Mouse (Mus musculus) CD4-positive helper T cell, adult 2 months (primary cell): ENCODE measurements at regions not wholly inside any gene's neighbourhood (a gene's known extent, or its start where the extent isn't known, plus 50 kb on each side); places are given as distances from the start of the nearest gene placed in this dataset.

ENCODE experiments used
- DNase-seq: peaks from one replicate; pipeline ENCODE4 v3.0.0-alpha.2; 2012; ENCODE audit warnings: low read depth, missing footprints, low spot score

DNA sequence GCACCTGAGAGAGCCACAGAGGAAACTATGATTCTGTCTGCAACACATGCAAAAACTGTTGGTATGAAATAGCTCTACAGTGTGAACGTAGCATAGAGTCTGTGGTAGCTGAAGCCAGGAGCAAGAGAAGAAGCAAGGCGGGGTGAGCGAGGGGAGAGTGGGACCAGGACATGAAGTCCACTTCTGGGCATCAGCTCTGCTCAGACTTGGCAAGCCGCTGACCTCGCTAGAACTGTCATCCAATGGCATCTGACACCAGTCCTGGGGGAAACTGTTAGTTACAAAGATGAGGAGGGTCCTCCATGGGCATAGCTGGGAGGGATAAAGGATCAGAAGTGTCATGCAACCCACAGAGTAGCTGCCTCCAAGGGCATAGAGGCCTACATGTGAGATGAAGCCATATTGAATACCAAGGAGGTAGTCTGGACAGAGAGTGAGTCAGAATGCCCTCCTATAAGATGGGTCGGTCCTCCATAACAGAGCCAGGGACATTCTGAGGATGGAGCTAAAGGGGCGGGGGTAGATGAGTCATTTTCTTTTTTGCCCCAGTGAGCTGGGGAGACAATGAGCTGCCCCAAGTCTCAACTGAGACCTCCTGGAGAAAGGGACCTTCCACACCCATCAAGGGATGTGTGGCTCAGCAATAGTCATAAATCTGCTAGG lies 102.0 kb downstream of the 1810010D01Rik start:
- no peak for DNase-seq

DNA sequence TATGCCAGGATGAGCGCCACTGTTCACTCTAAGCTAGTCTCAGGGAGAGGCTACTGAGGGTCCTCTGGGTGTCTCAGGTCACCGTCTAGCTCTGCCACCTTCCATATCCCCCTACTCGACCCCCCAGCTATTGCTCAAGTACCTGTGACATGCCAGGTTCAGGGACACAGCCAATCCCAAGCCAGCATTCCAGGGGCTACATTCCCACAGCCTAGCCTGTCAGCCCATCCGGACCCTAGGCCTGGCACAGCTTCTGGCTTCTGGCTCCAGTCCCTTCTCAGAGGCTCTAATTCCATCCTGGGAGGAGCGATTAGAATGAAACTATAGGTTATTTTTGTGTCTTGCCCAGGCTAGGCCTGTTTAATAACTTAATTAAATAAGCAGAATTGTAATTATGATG lies 105.2 kb downstream of the 1810010D01Rik start:
- no peak for DNase-seq

DNA sequence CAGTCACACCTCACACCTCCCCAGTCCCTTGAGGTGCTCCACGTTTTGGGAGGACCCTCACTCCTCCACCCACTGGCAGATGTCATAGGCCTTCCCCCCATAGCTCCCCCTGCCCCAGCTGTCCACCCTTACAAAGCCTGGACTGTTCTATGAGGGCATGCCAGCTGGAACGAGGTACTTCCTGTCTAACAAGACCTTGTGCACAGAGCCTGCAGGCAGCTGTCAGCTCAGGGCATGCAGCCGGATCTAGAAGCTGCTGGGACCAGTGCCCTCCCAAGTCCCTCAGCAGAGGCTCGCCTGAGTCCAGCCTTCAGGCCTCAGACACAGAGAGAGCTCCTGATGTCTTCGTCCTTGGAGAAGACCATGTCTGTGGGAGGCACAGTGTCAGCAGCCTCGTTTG lies 105.7 kb downstream of the 1810010D01Rik start:
- DNase-seq: no peak

DNA sequence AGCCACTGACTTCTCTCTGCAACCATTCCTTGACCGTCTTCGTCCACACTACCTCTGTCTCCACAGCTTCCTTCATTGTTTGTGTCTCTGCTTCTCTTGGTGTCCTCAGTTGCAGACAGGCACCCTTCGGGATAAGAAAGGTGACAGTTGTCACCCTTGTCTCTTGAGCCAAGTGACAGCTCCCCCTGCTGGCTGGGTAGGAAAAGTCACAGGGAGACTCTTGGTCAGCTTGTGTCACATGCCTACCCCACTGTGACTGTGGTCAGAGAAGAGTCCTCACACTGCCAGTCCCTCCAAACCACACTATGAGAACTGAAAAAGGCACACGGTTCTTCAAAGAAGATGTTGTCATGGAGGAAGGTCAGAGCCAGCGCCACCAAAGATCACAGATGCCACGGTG lies 109.6 kb downstream of the 1810010D01Rik start:
- DNase-seq: no peak

DNA sequence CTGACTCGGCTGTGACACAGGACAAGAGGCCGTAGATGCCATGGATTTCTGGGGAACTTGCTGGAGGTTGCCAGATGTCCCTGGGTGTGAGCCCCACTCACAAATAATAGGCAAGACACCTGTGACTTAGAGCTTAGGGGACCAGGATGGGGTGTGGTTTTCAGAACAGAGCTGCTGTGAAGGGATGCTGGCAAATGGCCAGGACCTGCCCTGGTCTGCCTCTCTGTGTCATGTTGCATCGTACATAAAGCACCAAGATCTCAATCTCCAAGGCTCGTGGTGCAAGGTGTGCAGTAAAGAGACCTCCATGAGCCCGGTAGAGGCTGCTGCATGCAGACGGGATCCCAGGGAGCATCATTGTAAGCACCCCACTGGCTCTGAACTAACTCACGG lies 113.8 kb downstream of the 1810010D01Rik start:
- no peak for DNase-seq

DNA sequence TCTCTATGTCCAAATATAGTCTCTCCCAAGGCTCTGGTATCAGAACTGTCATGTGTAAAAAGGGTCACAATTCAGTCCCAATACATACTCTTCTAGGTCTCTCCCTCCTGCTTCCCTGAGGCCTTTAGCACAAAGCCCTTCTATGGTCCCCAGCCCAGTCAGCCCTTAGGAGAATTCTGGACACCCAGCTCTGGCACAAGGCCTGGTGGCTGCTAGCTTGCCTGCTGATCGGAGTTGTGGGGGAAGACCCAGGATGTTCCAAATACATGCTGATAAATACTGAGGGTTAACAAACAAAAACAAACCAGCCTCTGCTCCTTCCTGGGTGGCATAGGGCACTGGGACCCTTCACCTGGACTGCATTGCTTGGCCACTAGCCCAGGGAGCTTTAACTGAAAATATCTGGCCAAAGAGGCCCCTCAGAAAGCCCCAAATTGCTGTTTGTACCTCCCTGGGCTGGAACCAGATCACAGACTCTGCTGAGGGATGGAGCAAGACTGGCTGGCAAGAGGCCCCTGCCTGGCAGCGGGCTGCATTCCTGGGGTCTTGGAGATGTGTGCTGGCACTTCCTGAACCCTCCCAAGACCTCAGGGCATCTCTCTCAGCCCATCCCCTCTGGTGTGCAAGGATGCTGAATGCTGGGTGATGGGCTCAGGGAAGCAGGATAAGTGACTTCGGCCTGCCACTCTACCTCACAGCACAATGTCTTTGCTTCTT lies 114.3 kb downstream of the 1810010D01Rik start:
- DNase-seq: no peak

DNA sequence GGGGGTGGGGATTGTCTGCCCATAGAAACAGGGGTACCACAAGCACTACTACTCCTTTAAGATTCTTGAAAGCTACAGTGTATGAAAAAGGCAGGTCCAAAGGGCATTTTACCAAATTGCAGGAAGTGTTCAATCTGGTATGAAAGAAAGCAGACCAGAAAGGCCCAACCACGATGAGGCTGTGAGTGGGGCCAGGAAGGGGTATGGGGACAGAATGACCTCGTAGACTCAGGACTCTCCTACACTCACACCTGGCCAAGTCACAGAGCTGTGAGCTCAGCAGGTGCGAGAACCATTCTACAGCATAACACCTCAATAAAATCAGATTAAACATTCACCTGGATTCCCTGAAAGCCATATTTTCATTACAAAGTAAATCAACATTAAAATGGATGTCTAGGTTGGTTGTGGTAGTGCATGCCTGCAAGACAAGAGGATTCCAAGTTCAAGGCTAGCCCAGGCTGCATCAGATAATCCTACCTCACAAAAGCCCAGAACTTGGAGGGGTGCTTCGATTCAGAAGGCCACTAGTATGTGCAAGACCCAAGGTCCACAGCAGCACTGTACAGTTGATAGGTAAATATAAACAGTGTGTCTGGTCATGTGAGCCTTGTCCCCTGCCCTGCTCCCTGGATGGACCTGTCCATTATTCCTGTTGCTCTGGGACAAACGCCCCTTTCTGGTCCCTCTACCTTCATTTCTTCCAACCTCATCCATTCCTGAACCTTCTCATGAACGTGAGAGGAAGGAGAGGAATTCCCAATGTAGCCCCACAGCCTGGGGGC lies 115.3 kb downstream of the 1810010D01Rik start:
- no peak for DNase-seq

DNA sequence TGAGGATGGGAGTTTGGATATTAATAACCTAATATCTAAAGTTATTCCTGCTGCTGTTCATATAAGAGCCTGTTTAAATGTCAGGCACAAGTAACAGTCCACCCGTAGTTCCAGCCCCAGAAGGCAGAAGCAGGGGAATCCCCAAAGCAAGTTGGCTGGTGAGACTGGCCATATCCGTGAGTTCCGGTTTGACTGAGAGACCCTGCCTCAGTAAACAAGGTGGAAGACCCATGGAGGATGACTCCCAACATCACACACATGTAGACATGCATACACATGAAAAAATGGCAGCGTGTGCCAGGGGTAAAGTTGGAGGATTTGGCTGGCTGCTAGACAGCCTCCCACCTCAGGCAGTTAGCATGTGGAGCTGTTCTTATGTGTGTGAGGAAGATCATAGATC lies 117.1 kb downstream of the 1810010D01Rik start:
- DNase-seq: no peak

DNA sequence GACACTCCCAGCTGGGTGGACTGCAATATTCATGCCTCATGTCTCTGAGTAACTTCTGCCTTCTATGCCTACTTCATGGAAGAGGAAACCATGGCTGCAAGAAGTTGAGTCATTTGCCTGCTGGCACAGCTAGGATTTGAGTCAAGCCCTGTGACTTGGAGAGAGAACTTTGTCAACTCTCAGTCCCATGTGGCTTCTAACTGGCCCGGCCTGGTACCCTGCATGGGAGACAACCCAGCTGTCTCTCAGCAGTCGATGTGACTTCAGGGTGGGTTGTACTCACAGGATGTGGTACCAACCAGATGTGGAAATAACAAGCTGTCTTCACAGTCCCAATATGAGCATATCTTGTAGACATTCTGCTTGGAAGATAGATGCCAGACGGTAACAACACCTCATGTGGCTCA lies 118.6 kb downstream of the 1810010D01Rik start:
- DNase-seq: no peak

DNA sequence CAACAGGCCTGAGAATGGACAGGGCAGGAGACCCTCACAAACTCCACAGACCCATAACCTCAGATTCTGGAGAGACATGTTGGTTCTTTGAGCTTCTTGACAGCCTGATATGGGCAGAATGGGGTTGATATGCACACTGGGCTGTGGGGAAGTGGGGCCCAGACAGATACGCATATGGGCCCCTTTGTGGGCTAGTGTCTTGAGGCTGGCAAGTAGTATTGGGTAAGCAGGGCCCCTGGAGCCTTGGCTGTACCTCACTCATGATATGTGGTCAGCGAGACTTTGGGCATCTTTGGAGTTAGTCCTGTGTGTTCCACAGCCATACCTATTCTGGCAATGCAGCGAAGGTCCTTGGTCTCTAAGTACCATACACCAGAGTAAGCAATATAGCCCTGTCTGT lies 119.3 kb downstream of the 1810010D01Rik start:
- DNase-seq: no peak

DNA sequence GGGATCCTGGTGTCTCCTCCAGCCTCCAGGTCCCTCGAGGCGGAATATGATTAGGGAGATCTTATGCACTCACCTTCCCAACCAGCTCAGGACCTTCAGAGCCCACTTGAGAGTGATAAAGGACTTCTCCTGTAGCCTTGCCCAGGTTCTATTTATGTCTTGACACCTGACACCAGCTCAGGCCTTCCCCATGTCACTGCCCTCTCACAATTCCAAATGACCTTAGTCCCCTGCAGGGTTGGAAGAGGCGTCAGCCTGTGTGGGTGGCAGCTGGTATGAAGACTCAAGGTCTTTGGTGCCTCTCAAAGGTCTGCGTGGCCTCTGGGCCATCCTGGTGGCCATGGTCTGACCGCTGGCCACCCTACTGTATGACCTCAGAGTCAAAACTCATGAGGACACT lies 120.1 kb downstream of the 1810010D01Rik start:
- DNase-seq: no peak

DNA sequence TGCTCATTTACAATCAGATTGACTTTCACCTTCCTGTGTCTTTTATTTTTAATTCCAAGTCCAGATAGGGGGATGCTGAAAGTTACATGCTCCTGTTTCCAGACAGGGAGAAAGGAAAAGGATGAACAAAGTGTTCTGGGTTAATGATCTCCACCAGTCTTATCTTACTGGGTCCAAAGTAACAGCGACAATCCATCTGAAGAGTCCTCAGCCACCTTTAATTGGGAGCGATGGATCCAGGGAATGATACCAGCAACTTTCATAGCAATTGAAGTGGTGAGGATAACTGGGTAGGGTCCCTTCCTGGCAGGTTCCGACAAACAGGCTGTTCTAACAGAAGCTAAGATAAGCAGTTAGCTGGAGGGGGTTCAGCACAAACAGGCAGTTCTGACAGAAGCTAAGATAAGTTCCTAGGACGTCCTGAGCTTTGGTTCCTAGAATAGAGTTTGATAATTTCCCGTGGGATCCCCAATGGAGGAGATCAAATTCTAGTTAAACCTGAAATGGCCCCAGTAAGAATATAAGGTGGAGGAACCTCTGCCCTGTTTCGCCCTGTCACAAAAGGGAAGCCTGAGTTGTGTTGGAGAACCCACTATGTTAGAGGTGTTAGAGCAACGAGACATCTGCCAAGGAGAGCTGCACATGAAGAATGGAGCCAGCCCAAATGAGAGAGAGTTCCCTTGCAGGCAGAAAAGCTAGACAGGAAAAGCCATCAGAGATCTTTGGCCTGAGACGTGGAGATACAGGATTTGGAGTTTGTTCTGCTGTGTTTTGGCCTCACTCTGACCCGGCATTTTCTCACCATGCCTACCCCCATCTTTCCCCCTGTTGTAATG lies 124.8 kb downstream of the 1810010D01Rik start:
- DNase-seq: no peak

DNA sequence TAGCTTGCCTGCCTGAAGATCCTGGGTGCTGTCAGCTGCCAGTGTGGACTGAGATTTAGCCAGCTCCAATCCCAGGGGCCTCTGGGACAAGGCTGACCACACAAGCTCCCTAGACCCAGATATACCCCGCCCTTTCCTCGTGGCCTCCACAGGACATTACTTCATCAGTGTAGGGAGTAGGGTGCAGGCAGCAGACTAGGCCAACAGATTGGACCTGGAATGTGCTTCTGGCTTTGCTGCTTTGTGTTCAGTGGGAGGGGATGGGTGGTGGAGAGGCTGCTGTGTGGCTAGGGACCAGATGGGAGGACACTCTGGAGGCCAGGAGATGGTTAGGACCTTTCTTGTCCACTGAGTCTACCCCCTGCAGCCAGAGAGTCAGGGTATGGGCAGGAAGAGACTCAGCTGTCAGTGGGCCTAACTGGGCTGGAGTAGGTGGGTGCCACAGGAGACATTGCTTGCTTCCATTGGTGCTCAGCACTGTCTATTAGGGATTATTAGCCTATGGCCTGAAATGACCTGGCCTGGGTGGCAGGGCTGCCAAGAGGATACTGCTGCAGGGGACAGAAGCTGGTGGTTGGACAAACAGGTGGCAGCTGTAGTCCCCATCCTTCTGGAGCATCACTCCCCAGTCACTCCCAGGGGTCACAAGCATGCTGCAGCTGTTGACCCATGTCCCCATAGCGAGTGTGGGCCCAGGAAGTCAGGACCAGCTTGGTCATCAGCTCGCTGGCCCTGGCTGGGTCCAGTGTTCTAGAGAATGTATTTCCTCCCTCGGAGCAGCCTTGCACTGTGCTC lies 132.5 kb upstream of the Ccnd1 start:
- no peak for DNase-seq

DNA sequence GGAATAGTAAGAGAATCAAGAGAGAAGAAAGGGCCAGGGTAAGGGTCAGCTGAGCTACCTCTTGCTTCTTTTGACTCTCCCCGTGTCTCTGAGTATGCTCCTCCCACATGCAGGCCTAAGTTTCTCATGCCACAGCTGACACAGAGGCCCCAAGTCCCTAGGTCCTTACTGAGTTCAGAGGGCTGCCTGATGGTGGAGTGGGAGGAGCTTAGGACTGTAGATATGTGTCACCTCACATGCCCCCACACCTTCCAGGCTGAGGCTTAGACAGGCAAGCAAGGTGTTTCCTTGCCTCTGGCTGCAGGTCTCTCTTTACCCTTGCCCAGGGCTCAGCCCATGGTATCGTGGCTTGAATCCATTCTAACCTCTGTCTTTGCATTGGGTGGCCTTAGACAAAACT lies 131.8 kb upstream of the Ccnd1 start:
- no peak for DNase-seq

DNA sequence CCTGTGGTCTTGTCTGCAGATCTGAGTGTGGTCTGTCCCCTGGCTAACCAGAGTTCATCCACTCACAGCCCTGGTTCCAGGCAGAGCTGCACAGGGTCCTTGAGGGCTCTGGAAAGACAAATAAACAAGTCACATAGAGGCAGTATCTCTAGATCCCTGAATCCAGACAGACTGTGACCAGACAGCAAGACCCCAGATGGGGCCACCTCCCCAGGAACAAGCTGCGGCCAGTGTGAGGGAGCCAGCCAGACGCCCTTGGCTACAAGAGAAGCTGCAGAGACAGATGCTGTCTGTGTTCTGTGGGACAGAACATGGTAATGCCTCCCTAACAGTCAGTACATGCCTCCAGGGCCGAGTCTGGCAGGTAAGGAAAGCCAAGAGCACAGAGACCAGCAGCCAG lies 127.6 kb upstream of the Ccnd1 start:
- DNase-seq: no peak

DNA sequence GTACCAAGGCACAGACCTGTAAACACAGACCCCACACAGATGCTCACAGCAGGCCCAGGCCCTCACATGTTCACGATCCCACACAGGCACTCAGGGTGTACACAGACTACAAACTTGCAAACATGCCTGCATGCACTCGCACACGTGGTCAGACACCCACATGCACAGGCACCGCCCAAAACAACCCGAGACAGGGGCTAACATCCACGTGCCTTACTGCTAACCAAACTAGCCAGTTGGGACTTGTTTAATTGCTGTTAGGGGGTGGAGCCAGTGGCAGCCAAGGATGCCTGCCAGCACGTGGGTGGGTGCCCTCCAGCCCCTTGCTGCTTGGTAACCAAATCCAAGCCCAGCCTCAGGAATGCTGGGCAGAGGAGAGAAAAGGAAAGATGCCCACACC lies 116.6 kb upstream of the Ccnd1 start:
- DNase-seq: no peak

DNA sequence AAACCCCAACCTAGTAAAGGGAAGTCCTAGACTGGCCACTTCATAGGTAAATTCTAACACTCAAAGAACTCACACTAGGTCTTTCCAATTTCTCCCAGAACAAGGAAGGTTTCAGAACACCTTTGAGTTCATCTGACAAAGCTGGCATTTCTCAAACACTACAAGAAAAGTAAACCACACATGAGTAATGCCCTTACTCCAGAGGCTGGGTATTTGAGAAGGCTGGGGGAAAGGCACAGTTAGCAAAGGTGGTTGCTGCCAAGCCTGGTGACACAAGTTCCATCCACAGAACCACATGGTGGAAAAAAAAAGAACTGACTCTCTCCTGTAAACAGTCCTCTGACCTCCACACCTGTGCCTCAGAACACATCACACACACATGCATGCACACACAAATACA lies 111.9 kb upstream of the Ccnd1 start:
- DNase-seq: no peak

DNA sequence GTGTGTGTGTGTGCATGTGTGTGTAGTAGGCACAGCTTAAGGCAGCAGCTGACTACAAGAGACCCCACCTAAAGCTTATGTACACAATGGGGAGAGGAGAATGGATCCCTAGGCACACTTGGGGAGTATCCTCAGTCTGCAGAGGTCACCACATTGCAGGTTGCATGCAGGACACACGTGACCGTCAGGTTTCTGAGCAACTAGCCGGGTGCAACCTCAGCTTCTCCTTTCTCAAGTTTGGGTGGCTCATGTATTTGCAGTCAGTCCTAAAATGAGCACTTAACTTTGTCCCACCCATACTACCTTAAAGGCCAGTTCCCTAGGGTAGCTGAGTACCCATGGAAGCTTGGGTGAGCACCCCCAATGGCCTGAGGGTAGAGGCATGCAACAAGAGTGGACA lies 111.0 kb upstream of the Ccnd1 start:
- DNase-seq: no peak

DNA sequence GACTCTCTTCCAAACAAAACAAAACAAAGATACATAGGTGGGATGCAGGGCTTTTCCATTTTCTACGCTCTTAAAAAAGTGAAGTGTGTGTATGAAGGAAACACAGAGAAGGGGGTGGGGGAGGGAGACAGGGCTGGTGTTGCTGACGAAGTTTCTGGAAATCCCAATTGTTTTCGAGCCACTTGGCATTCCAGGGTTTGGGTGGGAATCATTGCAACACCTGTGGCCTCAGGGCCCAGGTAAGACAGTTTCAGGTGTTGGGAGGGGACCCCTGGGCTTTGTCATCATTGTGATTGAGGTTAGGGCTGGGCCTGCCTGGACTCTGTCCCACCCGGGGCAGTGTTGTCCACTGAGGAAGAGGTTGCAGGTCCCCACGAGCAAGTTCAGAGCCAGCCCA lies 108.8 kb upstream of the Ccnd1 start:
- DNase-seq: no peak

DNA sequence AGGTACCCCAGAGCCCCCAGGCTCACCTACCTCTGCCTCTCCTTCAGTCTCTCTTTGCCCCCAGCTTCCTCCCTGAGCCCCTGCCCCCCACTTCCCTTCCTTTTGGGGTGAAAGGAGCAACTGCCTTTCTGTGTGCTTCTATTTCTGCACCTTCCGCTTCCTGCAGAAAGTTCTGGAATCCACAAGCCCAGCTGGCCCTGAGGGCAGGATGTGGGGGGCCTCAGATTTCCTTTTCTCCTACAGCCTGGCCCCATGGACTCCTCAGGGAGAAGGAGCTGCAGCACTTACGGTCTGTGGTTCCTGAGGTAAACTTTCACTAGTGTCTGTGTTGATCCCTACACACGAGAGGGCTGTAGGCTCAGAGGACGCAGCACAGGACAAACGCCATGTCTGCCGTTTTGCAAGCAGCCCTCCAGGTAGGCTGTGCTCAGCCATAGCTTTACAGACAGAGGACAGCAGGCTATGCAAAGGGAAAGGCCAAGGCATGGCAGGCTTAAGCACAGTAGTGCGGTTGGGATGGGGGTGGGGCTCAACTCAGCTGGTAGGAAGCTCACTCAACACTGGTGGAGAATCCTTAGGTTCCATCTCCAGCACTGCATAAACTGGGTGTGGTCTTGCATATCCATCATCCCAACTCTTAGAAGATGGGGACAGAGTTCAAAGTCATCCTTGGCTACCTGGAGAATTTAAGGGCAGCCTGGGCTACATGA lies 108.2 kb upstream of the Ccnd1 start:
- peak; percentile 13 for DNase-seq
